Mouse (Mus musculus) lung, postnatal 10 days (tissue): Measurements from ENCODE around the gene Psme2.

Experiments
- DNase-seq: peaks from one replicate; pipeline ENCODE4 v3.0.0; 2021

The Psme2 gene

DNA sequence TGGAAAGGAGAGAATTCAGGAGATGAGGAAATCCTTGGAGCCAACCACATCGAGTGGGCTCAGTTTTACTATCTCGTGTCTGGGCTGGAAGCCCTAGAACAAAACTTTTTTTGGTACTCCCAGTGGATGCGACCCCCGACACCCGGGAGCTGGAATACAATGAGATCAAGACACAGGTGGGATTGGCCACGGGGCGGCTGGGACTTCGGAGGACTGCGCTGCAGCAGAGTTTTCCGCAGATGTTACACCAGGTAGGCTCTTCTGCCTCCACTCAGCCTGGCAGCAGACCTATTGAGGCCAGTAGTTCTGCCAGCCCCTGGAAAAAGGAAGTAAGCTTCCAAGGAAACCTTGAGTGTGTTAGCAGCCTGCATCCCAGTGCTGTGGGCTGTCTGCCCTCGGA is 27.7 kb downstream of the Psme2 start:
- no peak for DNase-seq

DNA sequence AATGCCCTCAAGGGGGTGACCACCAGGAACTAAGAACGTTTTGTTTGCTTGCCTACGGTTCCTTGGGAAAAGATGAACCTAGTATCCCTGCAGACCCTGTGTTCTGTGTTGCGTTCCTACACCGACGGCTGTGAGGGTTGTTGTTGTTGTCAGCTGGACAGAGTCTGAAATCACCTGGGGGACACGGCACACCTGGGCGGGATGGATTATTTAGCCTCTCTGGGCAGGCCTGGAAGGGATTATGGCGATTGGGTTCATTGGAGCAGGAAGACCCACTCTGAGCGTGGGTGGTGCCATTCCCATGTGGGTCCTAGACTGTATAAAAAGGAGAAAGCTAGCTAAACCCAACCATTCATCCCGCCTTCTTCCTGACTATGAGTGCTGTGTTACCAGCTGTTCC is 29.1 kb downstream of the Psme2 start:
- no peak for DNase-seq

DNA sequence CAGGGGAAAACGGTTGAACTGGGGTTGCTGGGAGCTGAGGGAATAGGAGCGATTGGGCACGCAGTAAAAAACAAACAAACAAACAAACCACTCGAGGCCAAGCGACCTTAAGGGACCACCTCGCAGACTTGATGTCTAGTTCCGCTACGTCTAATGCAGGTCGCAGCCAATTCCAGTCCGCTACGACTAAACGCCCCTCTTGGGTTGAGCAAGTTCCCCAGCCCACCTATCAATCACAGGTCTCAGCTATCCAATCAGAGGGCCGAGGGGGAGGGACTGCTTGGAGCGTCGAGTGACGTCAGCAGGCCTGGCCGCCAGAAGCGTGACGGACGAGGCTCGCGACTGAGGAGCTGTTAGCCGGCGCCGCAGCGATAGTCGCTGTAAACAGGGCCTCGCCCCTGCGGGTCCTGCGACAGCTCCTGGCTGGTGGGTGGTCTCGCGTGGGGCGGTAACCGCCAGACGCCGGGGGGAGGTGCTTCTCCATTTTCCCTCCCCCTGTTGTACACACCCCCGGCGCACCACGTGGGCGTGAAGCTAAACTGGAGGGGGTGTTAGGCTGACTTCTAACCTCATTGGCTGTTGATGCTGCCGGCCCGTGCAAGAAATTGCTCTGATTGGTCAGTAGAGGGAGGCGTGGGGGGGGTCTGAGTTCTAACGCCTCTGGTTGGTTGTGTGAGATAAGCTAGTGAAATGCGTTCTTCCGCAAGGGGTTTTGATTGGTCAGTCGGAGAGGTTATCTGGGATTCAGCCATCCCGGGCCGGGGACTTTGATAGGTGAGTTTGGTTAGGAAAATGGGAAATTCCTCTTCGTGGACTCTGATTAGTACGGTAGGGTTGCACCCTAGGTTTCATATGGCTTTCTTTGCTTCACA is 30.5 kb downstream of the Psme2 start, which contains the start of gene A730061H03Rik:
Gene A730061H03Rik, minus strand, starts transcription at position 205 of the 872 bp plus-strand sequence.
- peak; percentile 99 for DNase-seq

DNA sequence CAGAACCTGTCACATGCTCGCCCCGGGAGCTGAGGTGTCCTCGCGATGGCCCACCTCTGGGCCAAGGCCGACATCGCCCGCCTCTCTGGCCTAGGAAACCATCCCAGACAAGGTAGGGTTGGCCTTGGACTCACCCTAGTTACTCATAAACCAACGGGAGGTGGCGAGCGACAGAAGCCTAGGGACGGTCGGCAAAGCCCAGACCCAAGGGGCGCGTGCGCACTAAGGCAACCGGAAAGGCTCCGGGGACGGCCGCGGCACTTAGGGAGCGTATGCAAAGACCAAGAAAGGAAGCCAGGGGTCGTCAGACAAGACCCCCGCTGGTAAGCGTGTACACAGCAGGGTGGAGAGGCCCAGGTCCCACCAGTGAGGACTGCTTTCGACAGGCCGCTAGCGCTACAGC is 31.1 kb downstream of the Psme2 start, which contains the start of gene Dcaf11:
Gene Dcaf11, plus strand, starts transcription at position 208 of the 403 bp plus-strand sequence.
- peak; percentile 95 for DNase-seq

DNA sequence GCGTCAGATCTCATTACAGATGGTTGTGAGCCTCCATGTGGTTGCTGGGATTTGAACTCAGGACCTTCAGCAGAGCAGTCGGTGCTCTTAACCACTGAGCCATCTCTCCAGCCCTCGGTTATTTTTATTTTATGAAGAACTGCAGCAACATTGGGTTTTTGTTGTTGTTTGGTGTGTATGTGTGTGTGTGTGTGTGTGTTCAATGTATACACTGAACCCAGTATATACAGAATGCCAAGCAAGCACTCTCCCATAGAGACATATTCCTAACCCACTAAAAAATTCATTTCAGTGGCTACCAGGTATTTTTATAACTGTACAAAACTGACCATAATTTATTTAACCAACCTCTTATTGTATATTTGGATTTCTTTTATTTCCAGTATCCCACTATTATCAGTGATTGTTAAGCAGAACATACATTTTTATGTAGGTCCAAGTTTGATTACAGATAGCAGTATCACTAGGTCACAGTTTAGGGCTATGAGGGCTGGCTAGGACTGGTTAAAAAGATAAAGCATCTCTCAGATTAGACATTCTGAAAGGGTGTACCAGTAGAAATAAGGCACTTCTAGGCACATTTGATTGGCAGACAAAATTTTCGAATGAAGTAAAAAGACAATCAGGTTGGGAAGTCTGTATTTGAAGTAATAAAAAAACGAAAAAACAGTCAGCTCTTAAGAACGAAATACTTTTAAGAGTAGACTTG is 32.0 kb downstream of the Psme2 start:
- no peak for DNase-seq

DNA sequence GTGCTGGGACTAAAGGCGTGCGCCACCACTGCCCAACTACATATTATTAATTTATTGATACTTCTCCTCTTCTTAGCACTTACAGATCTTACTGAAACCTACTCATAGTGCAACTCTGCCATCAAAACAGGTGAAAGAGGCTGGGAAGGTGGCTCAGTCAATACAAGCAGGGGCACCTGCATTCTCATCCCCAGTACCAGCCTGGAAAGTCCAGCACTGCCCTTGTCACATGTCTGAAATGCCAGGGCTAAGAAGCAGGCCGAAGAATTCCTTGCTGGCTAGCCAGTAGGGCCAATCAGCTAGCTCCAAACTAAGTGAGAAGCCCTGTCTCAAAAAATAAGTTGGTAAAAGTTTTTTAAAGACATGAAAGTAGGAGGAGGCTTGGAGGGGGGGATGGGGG is 33.3 kb downstream of the Psme2 start:
- DNase-seq = no peak

DNA sequence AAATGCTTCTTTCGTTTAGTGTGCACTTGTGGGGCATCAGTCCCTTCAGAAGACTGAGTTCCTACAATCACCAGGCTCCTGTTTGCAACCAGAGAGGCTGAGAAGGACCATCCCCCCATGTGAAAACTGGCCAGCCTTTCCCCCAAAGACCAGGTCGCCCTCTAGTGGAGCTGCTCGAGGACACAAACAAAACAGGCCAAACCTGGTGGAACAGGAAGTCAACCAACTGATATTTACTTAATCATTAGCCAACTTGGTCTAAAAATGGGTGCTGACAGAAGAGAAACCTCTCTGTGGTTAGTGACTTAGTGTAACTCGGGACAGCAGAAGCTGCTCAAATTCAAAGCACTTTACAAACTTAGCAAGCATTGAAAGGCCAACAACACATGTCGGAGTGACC is 33.9 kb downstream of the Psme2 start:
- DNase-seq = peak; percentile 96

DNA sequence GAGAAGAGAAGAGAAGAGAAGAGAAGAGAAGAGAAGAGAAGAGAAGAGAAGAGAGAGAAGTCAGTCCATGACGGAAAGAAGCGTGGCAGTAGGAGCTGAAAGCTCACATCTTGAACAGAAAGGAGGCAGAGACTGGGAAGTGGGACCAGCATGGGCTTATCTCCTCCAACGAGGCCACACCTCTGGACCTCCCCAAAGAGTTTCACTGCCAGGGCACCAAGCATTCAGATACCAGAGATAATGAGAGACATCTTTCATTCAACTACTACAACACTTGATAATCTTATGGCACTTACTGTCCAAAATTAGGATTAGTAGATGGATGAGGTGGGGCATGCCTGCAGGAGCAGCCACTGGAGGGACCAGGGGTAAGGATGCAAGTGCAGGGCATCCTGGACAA is 35.1 kb downstream of the Psme2 start:
- DNase-seq = no peak

DNA sequence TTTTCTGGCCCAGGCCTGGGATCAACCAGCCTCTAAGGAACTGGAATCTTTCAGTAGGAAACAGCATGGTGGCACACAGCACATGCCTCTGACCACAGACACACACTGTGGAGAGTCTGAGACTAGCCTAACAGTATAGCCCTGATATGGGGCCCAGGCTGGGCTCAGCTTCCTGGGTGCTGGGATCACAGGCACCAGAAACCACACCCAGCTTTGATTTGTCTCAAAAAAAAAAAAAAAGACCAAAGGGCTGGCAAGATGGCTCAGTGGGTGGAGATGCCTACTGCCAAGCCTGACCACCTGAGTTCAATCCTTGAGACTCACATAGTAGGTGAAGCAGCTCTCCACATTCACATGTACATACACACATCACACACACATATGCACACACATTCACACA is 36.3 kb downstream of the Psme2 start:
- no peak for DNase-seq

DNA sequence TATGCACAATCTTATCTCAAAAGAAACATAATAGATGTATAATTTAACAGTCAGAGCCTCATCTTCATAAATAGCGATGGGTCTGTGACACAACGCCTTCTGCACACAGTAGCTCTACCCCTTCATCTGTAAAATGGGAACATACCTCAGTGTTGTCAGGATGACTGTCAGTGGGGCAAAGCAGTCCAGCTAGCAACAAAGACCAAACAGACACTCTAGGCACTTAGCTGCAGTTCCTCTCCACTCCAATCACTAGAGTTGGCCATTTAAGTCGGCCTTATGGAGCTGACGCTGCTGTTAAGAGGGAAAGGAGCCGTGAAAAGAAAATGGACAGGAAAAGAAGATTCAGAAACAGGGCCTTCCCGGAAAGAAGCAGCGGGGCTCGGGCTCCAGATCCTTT is 39.1 kb downstream of the Psme2 start:
- DNase-seq = no peak

DNA sequence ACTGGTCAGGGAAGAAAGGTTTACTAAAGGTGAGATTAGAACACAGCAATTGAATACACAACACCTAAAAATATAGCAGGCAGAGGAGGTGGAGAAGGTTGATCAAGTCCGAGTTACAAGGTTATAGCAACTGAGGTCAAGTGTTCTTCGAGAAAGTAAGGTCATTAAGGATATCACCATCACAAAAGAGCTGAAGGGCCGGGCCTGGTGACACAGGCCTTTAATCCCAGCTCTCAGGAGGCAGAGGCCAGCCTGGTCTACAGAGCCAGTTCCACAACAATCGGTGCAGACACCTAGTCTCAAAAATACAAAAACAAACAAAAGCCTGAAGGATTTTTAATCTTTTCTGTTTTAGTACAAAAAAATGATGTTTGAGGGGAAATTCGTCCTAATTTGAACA is 39.6 kb downstream of the Psme2 start:
- DNase-seq = no peak

DNA sequence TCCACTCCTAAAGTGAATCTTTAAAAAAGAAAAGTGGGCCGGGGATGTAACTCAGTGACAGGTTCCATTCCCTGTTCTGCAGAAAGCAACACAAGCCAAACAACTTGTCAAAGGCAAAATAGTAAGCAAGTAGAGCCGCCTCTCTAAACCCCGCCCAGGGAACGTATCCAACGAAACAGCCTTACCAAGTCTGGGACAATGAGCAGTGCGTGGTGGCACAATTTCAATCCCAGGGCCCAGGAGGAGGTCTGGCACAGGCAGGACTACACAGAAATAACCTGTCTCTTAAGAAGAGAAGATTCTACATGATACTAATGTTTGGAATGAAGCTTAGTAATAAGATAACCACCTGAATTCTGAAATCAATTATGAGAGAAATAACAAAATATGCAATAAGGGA is 40.7 kb downstream of the Psme2 start:
- no peak for DNase-seq

DNA sequence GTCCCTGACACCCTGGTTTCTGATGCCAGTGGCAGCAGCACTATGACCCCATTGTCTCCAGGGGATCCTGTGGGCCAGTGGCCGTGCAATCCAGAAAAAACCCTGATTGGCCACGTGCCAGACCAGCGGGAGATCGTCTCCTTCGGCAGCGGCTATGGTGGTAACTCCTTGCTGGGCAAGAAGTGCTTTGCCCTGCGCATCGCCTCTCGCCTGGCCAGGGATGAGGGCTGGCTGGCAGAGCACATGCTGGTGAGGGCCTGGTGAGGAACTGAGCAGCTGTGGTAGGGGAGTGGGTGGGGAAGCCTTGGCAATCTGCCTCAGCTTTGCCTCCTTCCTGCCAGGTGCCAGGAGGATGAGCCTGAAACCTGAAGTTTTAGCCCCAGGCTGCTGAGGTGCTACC is 46.6 kb downstream of the Psme2 start:
- no peak for DNase-seq

DNA sequence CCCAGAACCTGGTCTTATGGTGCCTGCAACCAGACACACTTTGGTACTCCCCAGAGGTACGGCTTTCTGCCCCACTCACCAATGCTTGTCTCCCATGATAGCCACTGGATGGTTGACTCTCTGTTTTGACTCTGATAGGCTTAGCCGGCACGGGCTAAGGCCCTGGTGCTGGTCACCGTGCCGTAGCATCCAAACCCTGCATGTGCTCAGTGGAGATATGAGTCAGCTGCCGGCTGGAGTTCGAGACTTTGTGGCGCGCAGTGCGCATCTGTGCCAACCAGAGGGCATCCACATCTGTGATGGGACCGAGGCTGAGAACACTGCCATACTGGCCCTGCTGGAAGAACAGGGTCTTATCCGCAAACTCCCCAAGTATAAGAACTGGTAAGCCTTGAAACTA is 48.6 kb downstream of the Psme2 start:
- no peak for DNase-seq

DNA sequence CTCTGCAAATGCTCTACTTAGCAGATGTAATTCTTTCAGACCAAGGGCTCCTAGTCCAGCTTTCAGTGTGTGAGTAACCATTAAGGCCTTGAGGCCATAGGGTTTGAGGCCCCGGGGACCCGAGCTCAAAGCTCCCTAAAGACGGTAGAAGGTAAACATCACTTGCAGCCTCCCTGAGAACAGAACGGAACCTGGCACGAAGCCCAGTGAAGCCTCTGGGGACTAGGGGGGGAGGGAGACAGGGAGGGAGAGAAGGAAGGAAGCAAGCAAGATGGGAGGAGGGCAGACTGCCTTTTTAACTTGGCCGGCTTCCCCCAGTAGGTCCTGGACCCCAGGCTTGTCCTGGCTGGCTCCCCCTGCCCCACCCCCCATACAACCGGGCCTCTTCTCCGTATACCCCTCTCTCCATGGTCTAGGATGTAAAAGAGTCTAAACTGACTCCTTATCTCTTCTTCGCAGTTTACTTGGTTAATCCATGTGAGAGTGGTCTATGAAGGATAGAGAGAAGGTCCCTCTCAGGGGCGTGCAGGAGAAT is 50.1 kb downstream of the Psme2 start:
- peak; percentile 93 for DNase-seq

DNA sequence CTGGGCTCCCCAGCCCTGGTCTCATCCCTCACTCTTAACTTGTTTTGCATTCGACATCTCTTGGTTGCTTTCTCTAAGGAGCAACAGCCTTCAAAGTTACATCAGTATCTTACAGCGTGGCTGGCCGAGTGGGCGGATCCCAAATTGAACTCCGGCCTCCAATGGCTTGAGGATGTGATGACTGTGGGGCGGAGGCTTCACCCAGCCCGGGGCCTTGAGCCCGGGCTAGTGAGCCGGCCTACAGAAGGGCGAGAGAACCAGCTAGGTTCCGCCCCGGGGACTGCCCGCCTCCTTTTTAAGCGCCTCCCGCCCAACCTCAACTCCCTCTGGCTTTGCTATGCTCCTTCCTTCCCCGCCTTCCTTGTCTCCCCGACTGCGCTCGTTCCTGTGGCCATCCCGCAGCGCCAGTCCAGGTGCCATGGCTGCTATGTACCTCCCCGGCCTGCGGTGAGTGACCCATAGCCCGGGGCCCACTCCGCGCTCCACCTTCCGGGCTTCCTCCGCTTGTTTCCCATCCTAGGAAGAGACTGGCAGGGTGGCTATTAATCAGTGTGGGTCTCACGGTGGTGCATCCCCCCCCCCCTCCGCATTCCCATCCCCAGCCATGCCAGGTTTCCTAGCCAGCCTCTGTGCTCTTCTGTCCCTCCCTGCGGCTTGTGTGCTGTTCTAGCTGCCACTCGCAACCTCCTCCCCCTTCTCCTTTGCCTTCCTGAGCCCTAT is 50.7 kb downstream of the Psme2 start, which contains the start of gene Pck2:
Gene Pck2, plus strand, starts transcription at position 200 of the 720 bp plus-strand sequence.
- peak; percentile 96 for DNase-seq
